Mouse (Mus musculus) neural tube, embryonic 12.5 days (tissue): ENCODE measurements around the gene Eif2b3. TPM values are rescaled to one million over a fixed set of nuclear protein-coding genes. Genes with fewer than 3 reads are reported as not detected.

Experiments
- ATAC-seq: fragments of 200-750 bp; cut with Nextera tagmentation; 2 replicates; pipeline ENCODE4 v1.8.0; 2017; ENCODE audit warnings: low read depth, mild to moderate bottlenecking, moderate TSS enrichment, moderate library complexity; ENCODE audit not compliant: low FRiP score
- H3K27ac ChIP-seq: fragments of 300-500 bp; sonication (generic); 2 replicates; pipeline ENCODE4 v1.5.1; 2016
- H3K27me3 ChIP-seq: fragments of 300-500 bp; sonication (generic); replicated peaks from 2 replicates; pipeline ENCODE4 v1.6.1; 2016; ENCODE audit warnings: mild to moderate bottlenecking
- H3K36me3 ChIP-seq: fragments of 300-500 bp; sonication (generic); 2 replicates; pipeline ENCODE4 v1.6.1; 2016; ENCODE audit warnings: mild to moderate bottlenecking
- H3K4me1 ChIP-seq: fragments of 300-500 bp; sonication (generic); 2 replicates; pipeline ENCODE4 v1.6.1; 2016
- H3K4me2 ChIP-seq: fragments of 300-500 bp; sonication (generic); replicated peaks from 2 replicates; pipeline ENCODE4 v1.6.1; 2016; ENCODE audit warnings: mild to moderate bottlenecking
- H3K4me3 ChIP-seq: fragments of 300-500 bp; sonication (generic); 2 replicates; pipeline ENCODE4 v1.5.1; 2016
- H3K9ac ChIP-seq: fragments of 300-500 bp; sonication (generic); 2 replicates; pipeline ENCODE4 v1.6.1; 2016; ENCODE audit warnings: mild to moderate bottlenecking
- H3K9me3 ChIP-seq: fragments of 300-500 bp; sonication (generic); 2 replicates; pipeline ENCODE4 v1.6.1; 2016; ENCODE audit warnings: mild to moderate bottlenecking
- WGBS: fragments of 180-500 bp; shearing (Covaris S2); methylation state at CpG from one replicate; pipeline ENCODE4 v1.1.7; 2016; 5-methylcytosine and 5-hydroxymethylcytosine counted together
- polyA plus RNA-seq: library from polyadenylated mRNA; unstranded; fragments of >200 nt; fragmentation: Nextera tagmentation; extraction: Ambion mirVana; gene quantifications from 2 replicates; pipeline ENCODE4 v1.2.1, GENCODE M21; 2016

The Eif2b3 gene
- 45.4 and 48.6 TPM in 2 replicates for polyA plus RNA-seq

DNA sequence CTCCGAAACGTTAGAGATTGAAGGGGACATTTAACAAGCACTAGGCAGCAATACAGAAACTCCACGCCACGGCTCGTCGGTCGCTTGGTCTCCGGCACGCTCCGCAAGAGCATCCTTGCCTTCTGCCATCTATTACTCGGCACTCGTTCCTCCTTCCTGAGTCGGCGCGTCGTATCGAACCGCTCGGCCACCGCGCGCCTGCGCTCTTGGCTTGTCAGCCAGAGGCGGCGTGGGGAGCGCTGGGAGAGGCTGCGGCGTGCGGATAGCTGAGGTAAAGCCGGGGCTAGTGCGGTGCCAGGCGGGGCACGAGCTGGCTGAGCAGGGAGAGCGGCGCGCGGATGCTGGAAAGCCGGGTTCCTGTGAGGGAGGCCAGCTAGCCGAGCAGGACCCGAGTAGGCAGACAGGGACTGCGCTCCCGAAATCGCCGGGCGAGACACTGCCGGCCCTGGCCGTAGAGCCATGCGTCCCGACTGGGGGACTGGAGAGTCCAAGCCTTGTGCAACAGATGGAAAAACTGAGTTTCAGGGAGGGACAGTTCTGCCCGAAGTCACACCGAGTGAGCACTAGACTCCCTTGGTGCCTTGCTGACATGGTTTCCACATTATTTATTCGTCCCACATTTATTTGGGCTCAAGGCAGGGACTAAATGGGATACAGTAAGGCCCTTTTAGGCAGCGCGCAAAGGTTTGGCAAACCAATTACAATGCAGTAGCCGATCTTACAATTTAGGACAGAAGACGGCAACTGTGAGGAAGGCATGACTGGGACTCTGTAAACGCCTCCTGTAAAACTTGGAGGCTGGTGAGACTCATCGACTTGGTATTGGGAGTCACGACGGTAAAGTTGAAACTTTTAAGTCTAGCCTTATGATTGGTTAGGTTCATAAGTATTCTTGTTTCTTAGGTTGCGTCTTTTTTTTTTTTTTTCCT, at the start of gene Eif2b3:
Gene Eif2b3, plus strand, starts transcription at position 197 of the 929 bp plus-strand sequence.
- Histone ChIP-seq H3K4me3 (peak within 1 kb of the TSS; percentile 88), H3K36me3 (peaks cover 17% of the 10 kb centered on the region), H3K4me2 (peak within 1 kb of the TSS; percentile 77), H3K27ac (peak within 1 kb of the TSS; percentile 54), H3K27me3 (no peaks in the 10 kb centered on the region), H3K4me1 (peaks cover 7% of the 10 kb centered on the region; the same call in 1 of the 2 replicates), H3K9ac (peak within 1 kb of the TSS; percentile 81), H3K9me3 (no peaks in the 10 kb centered on the region)
- WGBS, result 1% methylated on average over 61 of the region's 61 CpGs
- peak; percentile 93 for ATAC-seq

DNA sequence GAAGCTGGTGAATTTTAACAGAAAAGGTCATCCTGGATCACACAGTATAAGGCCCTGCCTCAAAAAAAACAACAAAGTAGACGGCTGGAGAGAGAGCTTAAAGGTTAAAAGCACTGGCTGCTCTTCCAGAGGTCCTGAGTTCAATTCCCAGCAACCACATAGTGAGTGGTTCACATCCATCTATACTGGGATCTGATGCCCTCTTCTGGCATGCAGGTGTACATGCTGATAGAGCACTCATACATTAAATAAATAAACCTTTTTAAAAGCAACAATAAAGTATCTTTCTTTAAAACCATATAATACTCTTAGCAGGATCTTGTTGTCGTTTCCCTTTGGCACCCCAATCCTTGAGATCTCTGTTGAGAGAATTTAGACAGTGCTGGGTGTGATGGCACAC, 42.7 kb upstream of the Eif2b3 start:
- WGBS, result 86% methylated on average over 2 of the region's 2 CpGs
- no peaks in the 10 kb centered on the region for H3K27me3 ChIP-seq
- peaks cover 55% of the 10 kb centered on the region for H3K36me3 ChIP-seq

DNA sequence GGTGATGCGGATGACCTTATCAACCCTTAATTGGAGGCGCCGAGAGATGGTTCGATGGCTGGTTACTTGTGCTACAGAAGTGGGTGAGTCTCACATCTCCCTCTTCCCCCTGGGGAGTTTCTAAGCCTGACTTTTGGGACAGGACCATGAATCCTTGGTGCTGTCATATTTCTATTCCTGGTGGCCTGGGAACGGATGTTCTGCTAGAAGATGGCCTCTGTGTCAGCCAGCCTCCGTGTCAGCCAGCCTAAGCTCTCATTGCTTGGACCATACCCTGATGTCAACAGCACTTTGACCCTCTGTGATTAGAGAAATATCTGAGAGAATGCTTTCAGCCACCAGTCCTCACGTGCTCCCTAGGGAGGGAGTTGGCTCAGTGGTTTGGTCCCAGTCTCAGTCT, 33.5 kb upstream of the Eif2b3 start:
- no peak overlapping the region for H3K4me3 ChIP-seq
- no peaks in the 10 kb centered on the region for H3K4me1 ChIP-seq
- no peak overlapping the region for H3K9ac ChIP-seq
- WGBS, result 94% methylated on average over 7 of the region's 7 CpGs
- H3K36me3 ChIP-seq, result peaks cover 50% of the 10 kb centered on the region
- H3K9me3 ChIP-seq, result no peaks in the 10 kb centered on the region
- no peak overlapping the region for H3K4me2 ChIP-seq
- ATAC-seq, result no peak
- no peaks in the 10 kb centered on the region for H3K27me3 ChIP-seq
- no peak overlapping the region for H3K27ac ChIP-seq

More for the DNA sequence above, 42.7 kb upstream of the Eif2b3 start:
- Histone ChIP-seq H3K9ac (no peak overlapping the region), H3K27ac (no peak overlapping the region), H3K4me2 (no peak overlapping the region), H3K4me1 (no peaks in the 10 kb centered on the region), H3K9me3 (no peaks in the 10 kb centered on the region), H3K4me3 (no peak overlapping the region)
- no peak for ATAC-seq

DNA sequence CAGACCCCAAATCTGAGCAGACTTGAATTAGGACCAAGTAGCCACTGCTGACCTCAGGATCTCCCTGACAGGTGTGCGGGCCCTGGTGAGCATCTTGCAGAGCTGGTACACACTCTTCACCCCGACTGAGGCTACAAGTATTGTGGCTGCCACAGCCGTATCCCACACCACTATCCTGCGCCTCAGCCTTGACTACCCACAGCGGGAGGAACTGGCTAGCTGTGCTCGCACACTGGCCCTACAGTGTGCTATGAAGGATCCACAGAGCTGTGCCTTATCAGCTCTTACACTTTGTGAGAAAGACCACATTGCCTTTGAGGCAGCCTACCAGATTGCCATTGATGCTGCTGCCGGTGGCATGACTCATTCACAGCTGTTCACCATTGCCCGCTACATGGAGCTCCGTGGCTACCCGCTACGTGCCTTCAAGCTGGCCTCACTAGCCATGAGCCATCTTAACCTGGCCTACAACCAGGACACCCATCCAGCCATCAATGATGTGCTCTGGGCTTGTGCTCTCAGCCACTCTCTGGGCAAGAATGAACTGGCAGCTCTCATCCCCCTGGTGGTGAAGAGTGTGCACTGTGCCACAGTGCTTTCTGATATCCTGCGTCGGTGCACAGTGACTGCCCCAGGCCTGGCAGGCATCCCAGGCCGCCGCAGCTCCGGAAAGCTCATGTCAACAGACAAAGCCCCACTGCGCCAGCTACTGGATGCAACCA, 32.6 kb upstream of the Eif2b3 start:
- no peak overlapping the region for H3K27ac ChIP-seq
- peaks cover 46% of the 10 kb centered on the region for H3K36me3 ChIP-seq

DNA sequence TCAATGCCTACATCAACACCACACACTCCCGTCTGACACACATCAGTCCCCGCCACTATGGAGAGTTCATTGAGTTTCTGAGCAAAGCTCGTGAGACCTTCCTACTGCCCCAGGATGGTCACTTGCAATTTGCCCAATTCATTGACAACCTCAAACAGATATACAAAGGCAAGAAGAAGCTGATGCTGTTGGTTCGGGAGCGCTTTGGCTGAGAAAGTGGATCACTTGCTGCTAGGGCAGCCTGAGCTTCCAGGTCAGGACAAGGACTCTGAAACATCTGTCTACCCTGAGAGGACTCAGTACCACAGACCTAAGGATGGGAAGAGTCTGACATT, 32.1 kb upstream of the Eif2b3 start:
- Histone ChIP-seq H3K9me3 (no peaks in the 10 kb centered on the region), H3K4me1 (no peaks in the 10 kb centered on the region), H3K27ac (no peak overlapping the region), H3K4me3 (no peak overlapping the region), H3K36me3 (peaks cover 46% of the 10 kb centered on the region), H3K27me3 (no peaks in the 10 kb centered on the region), H3K4me2 (no peak overlapping the region), H3K9ac (no peak overlapping the region)
- 82% methylated on average over 5 of the region's 5 CpGs for WGBS
- no peak for ATAC-seq

More for the DNA sequence above, 32.6 kb upstream of the Eif2b3 start:
- peak; percentile 63; the same call in 1 of the 2 replicates for ATAC-seq
- no peak overlapping the region for H3K4me3 ChIP-seq
- H3K4me2 ChIP-seq, result no peak overlapping the region
- no peak overlapping the region for H3K9ac ChIP-seq
- no peaks in the 10 kb centered on the region for H3K9me3 ChIP-seq
- H3K4me1 ChIP-seq, result no peaks in the 10 kb centered on the region
- no peaks in the 10 kb centered on the region for H3K27me3 ChIP-seq
- 65% methylated on average over 17 of the region's 17 CpGs for WGBS

DNA sequence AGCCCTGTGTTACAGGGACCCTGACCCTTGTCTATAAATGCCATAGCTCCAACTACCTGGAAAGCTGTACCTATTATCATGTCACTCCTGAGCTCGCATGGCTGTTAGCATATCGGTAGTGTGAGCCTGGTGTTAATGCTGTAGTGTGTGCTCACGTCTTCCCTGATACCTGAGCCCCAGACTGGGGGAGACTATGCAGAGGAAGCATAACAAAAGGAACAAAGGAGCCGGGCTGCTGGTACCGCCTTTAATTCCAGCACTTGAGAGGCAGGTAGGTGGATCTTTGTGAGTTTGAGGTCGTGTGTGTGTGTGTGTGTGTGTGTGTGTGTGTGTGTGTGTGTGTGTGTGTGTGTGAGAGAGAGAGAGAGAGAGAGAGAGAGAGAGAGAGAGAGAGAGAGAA, 29.5 kb upstream of the Eif2b3 start:
- no peak overlapping the region for H3K9ac ChIP-seq
- H3K27me3 ChIP-seq, result no peaks in the 10 kb centered on the region
- H3K27ac ChIP-seq, result no peak overlapping the region
- H3K4me3 ChIP-seq, result no peak overlapping the region
- H3K4me1 ChIP-seq, result peaks cover 7% of the 10 kb centered on the region
- H3K9me3 ChIP-seq, result no peaks in the 10 kb centered on the region
- no peak overlapping the region for H3K4me2 ChIP-seq
- peaks cover 41% of the 10 kb centered on the region for H3K36me3 ChIP-seq
- WGBS, result 64% methylated on average over 6 of the region's 6 CpGs
- ATAC-seq, result no peak

DNA sequence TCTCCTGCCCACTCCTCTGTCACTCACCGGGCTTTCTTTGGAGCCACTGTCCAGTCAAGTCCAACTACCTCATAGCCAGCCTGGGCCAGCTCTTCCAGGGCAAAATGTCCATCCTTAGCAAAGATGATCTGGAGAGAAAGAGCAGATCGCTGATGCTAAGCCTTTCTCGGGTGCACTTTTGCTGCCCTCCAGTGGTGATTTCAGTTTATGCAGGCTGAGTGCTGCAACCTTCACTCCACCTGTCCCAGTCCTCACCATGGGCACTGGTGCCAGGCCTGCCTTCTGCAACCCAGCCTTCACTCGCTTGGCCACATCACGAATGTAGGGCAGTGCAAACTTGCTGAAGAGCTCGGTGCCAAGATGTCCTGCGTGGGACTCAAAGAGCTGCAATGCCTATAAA, 27.8 kb upstream of the Eif2b3 start:
- H3K36me3 ChIP-seq, result peaks cover 32% of the 10 kb centered on the region
- H3K27me3 ChIP-seq, result no peaks in the 10 kb centered on the region
- no peak overlapping the region for H3K9ac ChIP-seq
- no peak for ATAC-seq
- peaks cover 16% of the 10 kb centered on the region for H3K4me1 ChIP-seq
- no peaks in the 10 kb centered on the region for H3K9me3 ChIP-seq
- H3K4me2 ChIP-seq, result no peak overlapping the region
- H3K27ac ChIP-seq, result no peak overlapping the region
- 19% methylated on average over 7 of the region's 7 CpGs for WGBS
- H3K4me3 ChIP-seq, result no peak overlapping the region

DNA sequence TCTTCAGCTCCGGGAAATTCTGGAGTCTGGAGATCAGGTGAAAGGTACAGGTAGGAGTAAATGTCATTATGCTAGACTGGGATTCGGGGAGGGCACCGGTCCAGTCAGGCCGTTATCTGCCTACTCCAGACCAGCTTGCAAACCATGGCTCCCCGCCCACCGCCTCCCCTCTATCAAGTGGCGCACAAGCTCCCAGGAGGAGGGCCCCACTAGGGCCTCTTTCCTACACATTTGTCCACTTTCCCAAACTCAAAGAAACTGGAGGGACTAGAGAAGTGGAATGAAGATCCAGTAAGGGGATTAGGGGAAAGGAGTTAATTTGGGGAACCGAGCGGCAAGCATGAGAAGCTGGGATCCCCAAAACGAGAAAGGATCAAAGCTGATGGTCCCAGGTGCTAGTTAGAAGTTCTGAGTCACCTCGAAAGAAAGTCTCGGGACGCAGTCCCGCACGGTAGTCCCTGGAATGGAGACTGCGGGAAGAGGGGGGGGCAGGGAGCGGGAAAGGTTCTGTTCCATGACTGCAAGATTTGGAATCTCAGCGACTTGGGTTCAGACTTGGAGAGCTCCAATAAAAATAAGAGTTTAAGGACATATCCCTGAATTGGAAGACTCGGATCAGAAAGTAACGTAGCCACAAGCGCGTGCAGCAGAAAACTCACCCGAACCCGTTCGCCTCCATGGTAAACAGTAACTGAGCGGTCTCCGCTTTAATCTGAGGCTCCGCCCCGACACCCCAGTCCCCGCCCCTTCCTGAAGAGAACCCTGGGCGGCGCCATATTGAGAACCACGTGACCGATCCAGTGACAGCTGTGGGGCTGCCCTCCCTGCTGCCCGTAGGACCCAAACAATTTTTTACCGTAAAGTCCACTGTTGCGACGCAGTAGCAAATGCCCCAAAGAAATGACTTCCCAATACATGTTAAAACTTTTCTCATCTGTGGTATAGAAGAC, 25.3 kb upstream of the Eif2b3 start, which contains the start of gene Urod:
Gene Urod, minus strand, starts transcription at position 742 of the 950 bp plus-strand sequence.
- Histone ChIP-seq H3K9me3 (no peaks in the 10 kb centered on the region), H3K4me2 (peak within 1 kb of the TSS; percentile 98), H3K36me3 (peaks cover 19% of the 10 kb centered on the region), H3K4me3 (peak within 1 kb of the TSS; percentile 83), H3K27ac (peak within 1 kb of the TSS; percentile 77), H3K4me1 (peaks cover 18% of the 10 kb centered on the region), H3K27me3 (no peaks in the 10 kb centered on the region), H3K9ac (peak within 1 kb of the TSS; percentile 87)
- WGBS, result 1% methylated on average over 38 of the region's 38 CpGs
- peak; percentile 88 for ATAC-seq

DNA sequence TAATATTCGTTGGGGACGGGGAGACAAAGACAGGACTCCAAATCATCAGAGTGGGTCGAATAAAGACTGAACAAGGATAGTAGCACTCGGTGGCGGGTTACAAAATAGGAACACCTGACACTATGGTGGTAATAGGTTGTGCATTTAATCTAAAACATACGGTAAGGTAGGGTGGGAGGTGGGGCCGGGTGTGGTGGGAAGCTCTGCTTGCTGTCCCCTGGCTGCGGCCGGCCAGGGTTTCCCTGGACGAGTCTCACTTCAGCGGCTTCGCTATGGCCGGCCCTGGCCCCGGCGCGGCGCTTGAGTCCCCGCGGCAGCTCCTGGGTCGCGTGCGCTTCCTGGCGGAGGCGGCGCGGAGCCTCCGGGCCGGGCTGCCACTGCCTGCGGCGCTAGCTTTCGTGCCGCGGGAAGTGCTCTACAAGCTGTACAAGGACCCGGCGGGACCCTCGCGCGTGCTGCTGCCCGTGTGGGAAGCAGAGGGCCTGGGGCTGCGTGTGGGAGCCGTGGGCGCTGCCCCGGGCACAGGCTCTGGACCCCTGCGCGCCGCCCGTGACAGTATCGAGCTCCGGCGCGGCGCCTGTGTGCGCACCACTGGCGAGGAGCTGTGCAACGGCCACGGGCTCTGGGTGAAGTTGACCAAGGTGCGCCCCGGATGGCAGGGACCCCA, 23.9 kb upstream of the Eif2b3 start, which contains the start of gene Hectd3:
Gene Hectd3, plus strand, starts transcription at position 187 of the 667 bp plus-strand sequence.
- Histone ChIP-seq H3K4me2 (peak within 1 kb of the TSS; percentile 98), H3K27me3 (no peaks in the 10 kb centered on the region), H3K9me3 (no peaks in the 10 kb centered on the region), H3K4me3 (peak within 1 kb of the TSS; percentile 83), H3K36me3 (peaks cover 19% of the 10 kb centered on the region), H3K27ac (peak within 1 kb of the TSS; percentile 77), H3K9ac (peak within 1 kb of the TSS; percentile 87), H3K4me1 (peaks cover 18% of the 10 kb centered on the region)
- ATAC-seq, result peak; percentile 60
- WGBS, result under 1% methylated on average over 58 of the region's 58 CpGs

DNA sequence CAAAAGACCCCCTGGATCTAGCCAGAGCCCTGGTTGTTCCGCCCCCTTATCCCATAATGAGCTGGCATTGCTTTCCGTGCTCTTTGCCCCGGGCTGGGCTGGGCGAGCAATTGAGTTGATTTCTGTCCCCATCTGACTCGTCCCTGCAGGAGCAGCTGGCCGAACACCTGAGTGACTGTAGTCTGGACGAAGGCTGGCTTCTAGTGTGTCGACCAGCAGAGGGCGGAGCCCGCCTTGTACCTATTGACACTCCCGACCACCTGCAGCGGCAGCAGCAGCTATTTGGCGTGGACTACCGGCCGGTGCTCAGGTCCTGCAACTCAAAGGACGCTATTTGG, 23.4 kb upstream of the Eif2b3 start:
- Histone ChIP-seq H3K4me3 (peak overlapping the region; percentile 83), H3K36me3 (peaks cover 22% of the 10 kb centered on the region), H3K4me1 (peaks cover 18% of the 10 kb centered on the region), H3K9ac (peak overlapping the region; percentile 87), H3K27me3 (no peaks in the 10 kb centered on the region), H3K27ac (no peak overlapping the region), H3K9me3 (no peaks in the 10 kb centered on the region), H3K4me2 (peak overlapping the region; percentile 98)
- ATAC-seq, result peak; percentile 38
- 1% methylated on average over 16 of the region's 16 CpGs for WGBS

DNA sequence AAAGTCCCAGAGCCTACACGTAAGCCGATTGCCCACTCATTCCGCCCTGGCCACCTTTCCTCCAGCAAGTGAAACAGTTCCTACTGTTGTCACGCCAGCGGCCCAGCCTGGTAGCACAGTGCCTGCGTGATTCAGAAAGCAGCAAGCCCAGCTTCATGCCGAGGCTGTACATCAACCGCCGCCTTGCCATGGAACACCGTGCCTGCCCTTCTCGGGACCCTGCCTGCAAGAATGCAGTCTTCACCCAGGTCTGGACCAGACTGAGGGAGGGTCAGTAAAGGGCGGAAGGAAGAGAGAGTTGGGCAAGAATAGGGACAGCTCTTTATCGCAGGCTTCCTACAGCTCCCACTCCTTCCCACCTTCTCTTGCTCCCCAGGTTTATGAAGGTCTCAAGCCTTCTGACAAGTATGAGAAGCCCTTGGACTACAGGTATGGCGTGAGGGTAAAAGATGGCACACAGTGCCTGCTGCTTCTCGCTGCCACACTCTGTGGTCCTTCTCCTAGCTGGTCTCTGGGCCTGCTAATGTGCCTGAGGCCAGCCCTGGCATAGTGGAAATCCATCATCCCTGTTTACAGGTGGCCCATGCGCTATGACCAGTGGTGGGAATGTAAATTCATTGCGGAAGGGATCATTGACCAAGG, 19.6 kb upstream of the Eif2b3 start:
- peaks cover 55% of the 10 kb centered on the region for H3K36me3 ChIP-seq
- H3K27ac ChIP-seq, result no peak overlapping the region
- no peak for ATAC-seq
- WGBS, result 96% methylated on average over 17 of the region's 17 CpGs
- H3K4me1 ChIP-seq, result peaks cover 11% of the 10 kb centered on the region
- H3K9me3 ChIP-seq, result no peaks in the 10 kb centered on the region
- no peak overlapping the region for H3K4me2 ChIP-seq
- no peak overlapping the region for H3K4me3 ChIP-seq
- no peak overlapping the region for H3K9ac ChIP-seq
- no peaks in the 10 kb centered on the region for H3K27me3 ChIP-seq
